Mouse (Mus musculus) small intestine, adult 2 months (tissue): ENCODE results near the gene Mapkbp1. TPM values are rescaled to one million over a fixed set of nuclear protein-coding genes. Genes with fewer than 3 reads are reported as not detected.

Experiments
- H3K27ac ChIP-seq: fragments of 200-500 bp; 2 replicates; pipeline ENCODE4 v1.5.1; 2012; ENCODE audit warnings: low read depth, low read length, control low read depth, inconsistent platforms; ENCODE audit not compliant: insufficient read depth
- H3K27me3 ChIP-seq: fragments of 200-500 bp; 2 replicates; pipeline ENCODE4 v1.6.1; 2012; ENCODE audit warnings: mild to moderate bottlenecking, moderate library complexity, low read length, inconsistent platforms; ENCODE audit not compliant: control insufficient read depth, insufficient read depth
- H3K36me3 ChIP-seq: fragments of 200-500 bp; 2 replicates; pipeline ENCODE4 v1.6.1; 2012; ENCODE audit warnings: mild to moderate bottlenecking, low read length, control low read depth, inconsistent platforms; ENCODE audit not compliant: control insufficient read depth, insufficient read depth
- H3K4me1 ChIP-seq: fragments of 200-500 bp; 2 replicates; pipeline ENCODE4 v1.6.1; 2012; ENCODE audit warnings: low read length, inconsistent platforms, mixed read lengths; ENCODE audit not compliant: control insufficient read depth, insufficient read depth, insufficient read length
- H3K4me3 ChIP-seq: fragments of 200-500 bp; 2 replicates; pipeline ENCODE4 v1.5.1; 2012; ENCODE audit warnings: low read depth, mild to moderate bottlenecking, control low read depth, inconsistent platforms, low read length, moderate library complexity
- CTCF ChIP-seq: fragments of 200-500 bp; IDR thresholded peaks from 2 replicates; pipeline ENCODE4 v1.5.1; 2012; ENCODE audit warnings: low read depth, mild to moderate bottlenecking, control low read depth, inconsistent platforms, low read length, moderate library complexity, mixed read lengths; ENCODE audit not compliant: insufficient replicate concordance, insufficient read length; ENCODE audit errors: extremely low read depth
- POLR2A ChIP-seq: fragments of 200-500 bp; IDR thresholded peaks from 2 replicates; pipeline ENCODE4 v1.6.1; 2012; ENCODE audit warnings: low read depth, mild to moderate bottlenecking, control low read depth, inconsistent platforms, low read length, moderate library complexity
- WGBS: fragments of 180-500 bp; shearing (Covaris S2); methylation state at CpG from one replicate; pipeline ENCODE4 v1.1.7; 2018; 5-methylcytosine and 5-hydroxymethylcytosine counted together
- polyA plus RNA-seq: library from polyadenylated mRNA; depleted of rRNA; stranded (reverse); fragments of >200 nt; gene quantifications from 2 replicates; pipeline ENCODE4 v1.2.3, GENCODE M21; 2012

Gene Mapkbp1
- polyA plus RNA-seq, 1 experiment: 15.9 TPM

GRCm38 (mm10) chr2:119987441-119987840, 14.9 kb downstream of the Mapkbp1 start:
- H3K36me3 ChIP-seq: peaks cover 2% of the 10 kb centered on the region; the same call in 1 of the 2 replicates
- TF ChIP-seq CTCF: no peak
- no peak for TF ChIP-seq POLR2A
- no peak overlapping the region for H3K4me3 ChIP-seq
- 88% methylated on average over 2 of the region's 2 CpGs for WGBS
- no peaks in the 10 kb centered on the region for H3K27me3 ChIP-seq
- no peak overlapping the region for H3K27ac ChIP-seq
- H3K4me1 ChIP-seq: peaks cover 17% of the 10 kb centered on the region; the same call in 1 of the 2 replicates

GRCm38 (mm10) chr2:119988952-119989351, 16.5 kb downstream of the Mapkbp1 start:
- WGBS: 50% methylated on average over 4 of the region's 4 CpGs
- Histone ChIP-seq H3K4me3 (no peak overlapping the region), H3K27me3 (no peaks in the 10 kb centered on the region), H3K36me3 (no peaks in the 10 kb centered on the region), H3K4me1 (peaks cover 20% of the 10 kb centered on the region), H3K27ac (no peak overlapping the region)
- TF ChIP-seq POLR2A (no peak), CTCF (no peak)

- WGBS: 34% methylated on average over 6 of the region's 6 CpGs
Observed at GRCm38 (mm10) chr2:119990881-119991280, 18.4 kb downstream of the Mapkbp1 start.

GRCm38 (mm10) chr2:119992349-119992748, 19.9 kb downstream of the Mapkbp1 start:
- no peaks in the 10 kb centered on the region for H3K27me3 ChIP-seq
- peak overlapping the region; percentile 55 for H3K27ac ChIP-seq
- H3K36me3 ChIP-seq: no peaks in the 10 kb centered on the region
- H3K4me3 ChIP-seq: no peak overlapping the region
- H3K4me1 ChIP-seq: peaks cover 38% of the 10 kb centered on the region
- TF ChIP-seq POLR2A: no peak
- no peak for TF ChIP-seq CTCF
- WGBS: 56% methylated on average over 2 of the region's 2 CpGs

More at GRCm38 (mm10) chr2:119990881-119991280, 18.4 kb downstream of the Mapkbp1 start:
- no peak overlapping the region for H3K4me3 ChIP-seq
- no peaks in the 10 kb centered on the region for H3K36me3 ChIP-seq
- TF ChIP-seq POLR2A (no peak), CTCF (no peak)
- H3K27me3 ChIP-seq: no peaks in the 10 kb centered on the region
- peak overlapping the region; percentile 60 for H3K27ac ChIP-seq
- H3K4me1 ChIP-seq: peaks cover 29% of the 10 kb centered on the region

- Histone ChIP-seq H3K36me3 (no peaks in the 10 kb centered on the region), H3K27ac (peak overlapping the region; percentile 32; the same call in 1 of the 2 replicates), H3K4me1 (peaks cover 46% of the 10 kb centered on the region), H3K27me3 (no peaks in the 10 kb centered on the region), H3K4me3 (no peak overlapping the region)
- 50% methylated on average over 2 of the region's 2 CpGs for WGBS
- TF ChIP-seq POLR2A: no peak
- TF ChIP-seq CTCF: no peak
Observed at GRCm38 (mm10) chr2:119993515-119993914, 21.0 kb downstream of the Mapkbp1 start.

GRCm38 (mm10) chr2:119994839-119995238, 22.3 kb downstream of the Mapkbp1 start:
- no peaks in the 10 kb centered on the region for H3K27me3 ChIP-seq
- H3K4me3 ChIP-seq: no peak overlapping the region
- peaks cover 40% of the 10 kb centered on the region for H3K4me1 ChIP-seq
- H3K27ac ChIP-seq: peak overlapping the region; percentile 60
- no peaks in the 10 kb centered on the region; the same call in 1 of the 2 replicates for H3K36me3 ChIP-seq
- TF ChIP-seq POLR2A (no peak), CTCF (no peak)
- WGBS: 45% methylated on average over 6 of the region's 6 CpGs

- Histone ChIP-seq H3K4me1 (peaks cover 36% of the 10 kb centered on the region), H3K4me3 (no peak overlapping the region), H3K36me3 (no peaks in the 10 kb centered on the region; the same call in 1 of the 2 replicates), H3K27ac (peak overlapping the region; percentile 60), H3K27me3 (no peaks in the 10 kb centered on the region)
- TF ChIP-seq CTCF (no peak), POLR2A (no peak)
- 44% methylated on average over 9 of the region's 9 CpGs for WGBS
Observed at GRCm38 (mm10) chr2:119995391-119996281, 23.1 kb downstream of the Mapkbp1 start.
